Mouse (Mus musculus): Measurements from ENCODE around the gene Tfap4.

The Tfap4 gene

GRCm38 (mm10) chr16:4520673-4521072, 39.0 kb downstream of the Tfap4 start:
- no peak for DNase-seq (ENCODE audit: low read depth)

DNA sequence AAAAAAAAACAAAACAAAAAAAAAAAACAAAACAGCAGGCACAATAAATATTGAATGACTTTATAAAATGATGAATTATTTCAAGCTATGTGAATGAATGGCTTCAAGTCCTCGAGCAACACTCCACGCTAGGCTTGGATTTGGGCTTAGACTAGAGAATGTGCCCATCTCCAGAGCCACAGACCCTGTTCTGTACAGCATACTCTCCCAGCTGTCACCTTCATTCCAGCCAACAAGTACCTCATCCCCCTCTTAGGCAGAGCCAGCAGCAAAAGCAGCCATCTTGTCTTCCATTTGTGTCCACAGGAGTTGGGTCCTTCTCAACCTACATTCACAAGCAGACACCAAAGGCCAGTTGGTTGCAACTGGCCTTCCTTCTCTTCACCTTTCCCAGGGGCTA, 39.8 kb downstream of the Tfap4 start:
- no peak for DNase-seq (ENCODE audit: low read depth)

GRCm38 (mm10) chr16:4519157-4519556, 40.5 kb downstream of the Tfap4 start:
- no peak for DNase-seq (ENCODE audit: low read depth)

GRCm38 (mm10) chr16:4517906-4518305, 41.7 kb downstream of the Tfap4 start:
- DNase-seq (ENCODE audit: low read depth) = no peak

DNA sequence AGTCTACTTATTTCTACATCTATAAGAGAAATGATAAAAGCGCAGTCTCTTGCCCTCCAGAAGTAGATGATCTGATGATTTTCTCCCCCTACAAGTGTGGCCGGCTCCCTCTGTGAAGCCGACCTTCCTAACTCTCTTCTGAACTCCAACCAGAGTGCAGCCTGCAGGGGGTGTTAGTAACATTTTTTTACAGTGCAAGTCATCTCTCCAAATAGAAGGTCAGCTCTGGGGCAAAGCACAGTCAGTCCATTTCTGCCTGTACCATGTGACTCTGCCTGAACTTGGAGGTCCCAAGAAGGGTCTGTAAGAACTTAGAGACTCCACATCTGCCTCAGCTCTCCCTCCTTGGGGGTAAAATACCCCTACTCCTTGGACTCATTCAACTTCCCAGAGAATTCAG, 45.3 kb downstream of the Tfap4 start:
- DNase-seq (ENCODE audit: low read depth) = no peak

DNA sequence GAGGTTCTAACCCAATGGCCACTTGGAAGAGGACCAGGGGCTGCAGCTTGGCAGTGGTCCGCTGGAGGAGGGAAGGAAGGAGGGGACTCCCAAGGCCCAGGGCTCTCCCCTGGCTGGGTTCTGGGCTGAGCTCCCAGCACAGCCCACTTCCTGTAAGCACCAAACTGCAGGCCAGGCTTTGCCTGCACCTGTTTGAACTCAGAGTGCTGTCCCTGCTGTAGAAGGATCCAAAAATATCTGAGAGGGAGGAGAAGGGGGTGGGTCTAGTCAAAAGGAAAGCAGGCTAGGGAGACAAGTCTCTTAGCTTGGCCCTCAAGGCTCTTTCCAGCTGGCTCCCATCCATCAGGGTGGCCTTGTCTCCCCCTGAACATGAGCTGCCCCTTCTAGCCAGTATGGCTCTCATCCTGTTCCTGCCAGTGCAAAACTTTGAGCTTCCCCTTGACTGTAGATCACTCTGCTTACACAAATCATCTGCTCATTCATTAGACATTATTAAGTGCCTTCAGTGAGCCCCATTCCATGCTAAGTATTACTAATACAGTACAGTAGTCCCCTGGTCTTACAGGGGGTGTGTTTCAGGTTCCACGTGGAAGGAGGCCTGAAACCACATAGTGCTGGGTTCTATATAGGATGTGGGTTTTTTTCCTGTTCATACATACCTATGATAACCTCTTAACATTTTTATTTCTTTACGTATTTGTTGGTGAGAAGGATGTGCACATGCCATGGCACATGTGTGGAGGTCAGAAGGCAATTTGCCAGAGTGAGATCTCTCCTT, 46.8 kb downstream of the Tfap4 start:
- peak; percentile 22 for DNase-seq (ENCODE audit: low read depth)

DNA sequence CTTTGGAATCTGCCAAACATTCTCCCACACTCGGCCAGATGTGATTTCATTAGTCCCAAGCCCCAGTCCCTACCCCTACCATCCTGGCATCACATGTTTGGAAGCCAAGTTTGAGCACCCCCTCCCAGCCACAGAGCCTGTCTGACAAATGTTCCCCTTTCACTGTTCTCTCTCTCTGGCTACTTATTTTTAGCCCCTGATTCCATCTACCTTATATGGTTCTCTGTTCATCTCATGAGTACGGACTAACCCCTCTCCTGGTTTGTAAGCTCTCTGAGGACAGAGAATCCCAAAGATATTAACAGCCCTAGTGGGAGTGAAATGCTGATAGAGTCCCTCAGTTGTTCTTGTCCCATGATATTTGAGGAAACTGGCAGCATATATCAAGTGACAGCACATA, 48.3 kb downstream of the Tfap4 start:
- DNase-seq (ENCODE audit: low read depth) = no peak

DNA sequence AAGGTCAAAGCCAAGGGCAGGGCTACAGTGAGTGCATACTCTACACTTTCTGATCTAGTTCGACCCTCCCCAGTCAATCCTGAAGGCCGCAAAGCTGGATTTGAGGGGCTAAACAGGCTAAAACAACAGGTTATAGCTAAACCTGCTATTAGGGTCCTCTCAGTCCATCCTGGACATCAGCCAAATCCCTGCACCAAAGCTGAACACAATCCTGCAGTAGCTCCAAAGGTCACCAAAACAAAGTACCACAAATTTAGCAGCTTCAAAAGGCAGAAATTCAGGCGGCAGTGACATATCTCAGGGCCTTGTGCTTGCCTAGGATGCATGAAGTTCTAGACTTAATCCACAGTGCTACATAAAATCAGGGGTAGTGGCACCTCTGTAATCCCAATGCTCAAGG, 53.5 kb downstream of the Tfap4 start:
- no peak for DNase-seq (ENCODE audit: low read depth)

DNA sequence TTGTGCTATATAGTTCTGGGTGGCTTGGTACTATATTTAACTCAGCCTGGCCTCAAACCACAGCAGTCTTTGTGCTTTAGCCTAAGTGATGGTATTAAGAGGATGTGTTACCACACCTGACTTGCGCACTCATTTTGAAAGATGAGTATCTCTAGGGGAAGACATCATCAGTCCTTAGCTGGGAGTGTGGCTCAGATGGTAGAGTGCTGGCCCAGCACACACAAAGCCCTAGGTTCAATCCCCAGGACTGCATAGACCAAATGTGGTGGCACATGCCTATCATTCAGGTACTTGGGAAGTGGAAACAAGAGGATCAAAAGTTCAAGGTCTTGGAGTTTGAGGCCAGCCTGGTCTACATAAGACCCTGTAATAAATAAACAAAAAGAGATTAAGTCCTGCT, 56.2 kb downstream of the Tfap4 start:
- DNase-seq (ENCODE audit: low read depth) = peak; percentile 26

DNA sequence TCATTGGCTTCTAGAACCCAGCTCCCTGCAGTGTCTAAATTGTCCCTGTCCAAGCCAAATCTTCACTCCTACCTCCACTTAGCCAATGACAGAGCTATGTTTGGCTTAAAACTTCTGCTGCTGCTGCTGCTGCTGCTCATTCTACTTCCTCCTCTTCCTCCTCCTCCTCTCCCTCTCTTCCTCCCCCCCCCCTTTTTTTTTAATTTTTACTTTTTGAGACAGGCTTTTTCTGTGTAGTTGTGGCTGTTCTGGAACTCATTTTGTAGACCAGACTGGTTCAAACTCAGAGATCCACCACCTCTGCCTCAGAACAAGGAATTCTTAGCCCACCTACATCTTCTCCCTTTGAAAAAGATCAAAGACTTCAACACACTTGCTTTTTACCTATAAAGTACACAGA, 57.1 kb downstream of the Tfap4 start:
- no peak for DNase-seq (ENCODE audit: low read depth)

- no peak for DNase-seq (ENCODE audit: low read depth)
These were observed 58.0 kb downstream of the Tfap4 start for GRCm38 (mm10) chr16:4501703-4502102.

GRCm38 (mm10) chr16:4500598-4501385, 58.9 kb downstream of the Tfap4 start:
- DNase-seq (ENCODE audit: low read depth) = no peak

DNA sequence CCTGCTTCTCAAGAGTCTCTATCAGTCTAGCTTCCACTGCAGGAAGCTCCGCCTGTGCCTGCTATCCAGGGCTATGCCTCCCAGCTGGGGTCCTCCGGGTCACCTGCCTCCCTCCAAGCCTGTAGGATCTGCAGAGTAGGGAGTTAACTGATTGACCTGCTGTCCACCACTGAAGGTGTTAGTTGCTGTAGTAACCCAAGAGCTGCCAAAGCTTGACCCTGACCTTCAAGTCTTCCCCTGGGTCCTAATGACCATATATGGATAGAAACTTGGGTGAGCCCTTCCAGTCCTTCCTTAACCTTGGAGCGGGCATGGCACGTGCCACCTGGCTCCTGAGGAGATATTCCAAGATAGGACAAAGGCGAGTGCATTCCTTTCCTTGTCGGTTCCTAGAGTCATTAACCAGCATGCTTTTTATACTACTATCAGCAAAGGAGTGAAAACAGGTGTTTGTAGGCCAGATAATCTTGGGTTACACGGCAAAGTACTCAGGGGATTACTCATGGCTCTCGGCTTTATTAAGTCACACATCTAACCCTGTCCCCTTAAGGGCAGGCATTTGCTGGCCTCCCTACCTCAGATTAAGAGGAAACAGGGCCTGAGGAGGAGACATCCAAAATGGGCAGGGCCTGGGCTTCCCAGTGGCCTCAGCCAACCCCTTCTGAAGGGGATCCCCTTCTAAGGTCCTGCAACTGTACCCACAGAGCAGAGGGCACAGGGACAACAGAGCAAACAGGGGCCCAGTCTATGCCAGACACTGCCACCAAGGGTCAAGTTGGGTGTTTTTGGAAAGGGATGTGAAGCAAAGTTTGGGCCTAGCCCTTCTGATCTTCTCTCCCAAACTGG, 61.7 kb downstream of the Tfap4 start:
- DNase-seq (ENCODE audit: low read depth) = no peak

DNA sequence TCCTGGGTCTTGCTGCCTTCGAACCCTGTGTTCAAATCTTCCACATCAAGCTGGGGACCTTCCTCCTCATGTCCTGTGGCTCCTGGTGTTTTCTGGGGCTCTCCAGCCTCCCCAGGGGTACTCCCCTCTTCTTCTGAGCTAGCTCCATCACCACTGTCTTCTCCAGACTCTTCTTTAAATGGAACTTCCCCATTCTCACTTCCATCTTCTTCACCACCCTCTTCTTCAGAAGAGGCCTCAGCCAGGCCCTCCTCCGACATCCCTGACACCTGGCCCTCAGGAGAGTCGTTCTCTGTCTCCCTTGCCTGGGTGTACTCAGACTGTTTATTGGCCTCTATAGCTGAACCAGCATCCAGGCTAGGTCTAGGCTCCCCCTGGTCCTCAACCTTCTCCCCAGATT, 63.2 kb downstream of the Tfap4 start:
- DNase-seq (ENCODE audit: low read depth) = no peak

DNA sequence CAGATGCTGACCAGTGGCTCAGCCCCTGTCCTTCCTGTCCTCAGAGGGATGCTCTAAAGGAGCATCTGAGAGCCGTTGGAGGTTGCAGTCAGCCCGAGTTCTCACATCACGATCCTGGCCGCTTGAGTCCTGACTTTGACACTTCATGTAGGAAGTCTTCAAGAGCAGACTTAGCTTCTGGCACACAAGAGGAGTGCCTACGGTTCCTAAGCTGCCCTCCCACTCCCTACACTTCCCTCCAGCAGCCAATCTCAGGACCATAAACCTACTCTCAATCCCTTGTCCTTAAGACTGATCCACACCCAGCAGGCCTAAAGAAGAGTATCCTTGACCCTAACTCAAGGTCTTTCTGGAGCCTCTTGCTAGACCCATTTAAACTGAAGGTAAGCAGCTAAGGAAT, 63.8 kb downstream of the Tfap4 start:
- DNase-seq (ENCODE audit: low read depth) = no peak

All from naive thymus-derived CD4-positive, alpha-beta T cell, adult 2 months (primary cell).